Mouse (Mus musculus) thymus, adult 2 months (tissue): ENCODE results near the gene Sdha.

Experiments used
- CTCF ChIP-seq: fragments of 200-500 bp; IDR thresholded peaks from 2 replicates; pipeline ENCODE4 v1.5.1; 2012; ENCODE audit warnings: mild to moderate bottlenecking, control low read depth, low read length, moderate library complexity, borderline replicate concordance; ENCODE audit not compliant: control insufficient read depth, poor library complexity, insufficient read depth; ENCODE audit errors: extremely low read depth
- POLR2A ChIP-seq: fragments of 200-500 bp; IDR thresholded peaks from 2 replicates; pipeline ENCODE4 v1.6.1; 2012; ENCODE audit warnings: mild to moderate bottlenecking, low read length, control low read depth, moderate library complexity; ENCODE audit not compliant: control insufficient read depth, poor library complexity, insufficient read depth; ENCODE audit errors: extremely low read depth

GRCm38 (mm10) chr13:74292167-74292566, 57.9 kb downstream of the Sdha start, which contains the start of gene Ahrr:
- no peak for TF ChIP-seq CTCF
- no peak for TF ChIP-seq POLR2A
